Mouse (Mus musculus) testis, adult 2 months (tissue): ENCODE data around the gene Bex2.

ENCODE experiments used
- CTCF ChIP-seq: fragments of 200-500 bp; IDR thresholded peaks from 2 replicates; pipeline ENCODE4 v1.5.1; 2012; ENCODE audit warnings: low read depth, mild to moderate bottlenecking, inconsistent platforms, low read length, moderate library complexity; ENCODE audit not compliant: control insufficient read depth, insufficient read depth, insufficient replicate concordance
- POLR2A ChIP-seq: fragments of 200-500 bp; IDR thresholded peaks from 2 replicates; pipeline ENCODE4 v1.6.1; 2012; ENCODE audit warnings: low read depth, mild to moderate bottlenecking, inconsistent platforms, low read length, moderate library complexity; ENCODE audit not compliant: control insufficient read depth

DNA sequence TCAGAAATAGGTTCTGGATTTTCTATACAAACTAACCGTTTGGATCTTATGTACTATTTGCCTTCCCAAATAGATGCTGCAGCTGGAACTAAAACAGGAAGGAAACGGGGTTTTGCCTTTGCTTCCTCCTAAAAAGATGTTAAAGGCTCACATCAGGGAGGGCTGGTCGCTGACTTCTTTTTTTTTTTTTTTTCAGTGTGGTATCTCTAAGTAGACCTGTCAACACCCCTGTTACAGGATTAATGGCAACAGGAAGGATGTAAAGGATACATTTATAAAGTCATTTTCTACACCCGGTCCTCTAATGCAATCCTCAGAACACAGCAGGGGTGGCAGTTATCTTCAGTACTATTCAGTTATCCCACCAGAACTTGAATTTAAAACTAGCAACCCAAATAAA is 47.0 kb upstream of the Bex2 start:
- TF ChIP-seq POLR2A = no peak
- TF ChIP-seq CTCF = no peak
